Mouse (Mus musculus): Measurements from ENCODE around the gene Pakap. TPM values are rescaled to one million over a fixed set of nuclear protein-coding genes. Genes with fewer than 3 reads are reported as not detected.

Pakap gene
- polyA plus RNA-seq, 1 experiment from 2014 or later, result 25.3 TPM

DNA sequence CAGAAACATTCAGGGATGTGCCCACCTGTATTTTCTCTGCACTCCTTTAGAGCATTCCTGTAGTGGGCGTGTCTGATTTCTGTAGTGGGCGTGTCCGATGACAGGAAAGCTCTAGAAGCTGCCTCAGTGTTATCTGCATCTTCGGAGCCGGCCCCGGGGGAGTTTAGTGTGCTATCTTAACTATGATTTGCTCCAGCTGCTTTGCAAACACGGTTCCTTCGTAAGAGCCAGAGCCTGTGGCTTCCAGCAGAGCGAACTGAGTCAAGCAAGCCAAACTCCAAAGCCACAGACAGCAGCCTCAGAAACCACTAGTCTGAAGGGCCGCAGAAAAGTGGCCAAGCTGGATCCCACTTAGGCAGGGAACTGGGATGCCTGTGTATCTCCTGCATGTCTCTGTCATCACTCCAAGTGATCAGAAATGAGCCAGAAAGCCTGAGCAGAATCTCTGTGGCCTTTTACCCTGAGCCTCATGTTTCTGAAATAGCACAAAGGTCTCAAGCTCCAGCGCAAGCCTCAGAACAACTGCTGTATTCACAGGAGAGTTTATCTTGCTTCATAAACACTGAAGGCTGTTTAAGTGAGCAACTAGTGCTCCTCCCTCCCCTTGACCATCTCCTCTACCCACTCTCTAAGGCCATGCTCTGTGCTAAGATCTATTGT lies 205.0 kb downstream of the Pakap start:
- WGBS, result 56% methylated on average over 11 of the region's 11 CpGs
- H3K27me3 ChIP-seq (ENCODE audit: insufficient read depth, poor library complexity, severe bottlenecking), result no peaks in the 10 kb centered on the region
- no peaks in the 10 kb centered on the region for H3K9me3 ChIP-seq

DNA sequence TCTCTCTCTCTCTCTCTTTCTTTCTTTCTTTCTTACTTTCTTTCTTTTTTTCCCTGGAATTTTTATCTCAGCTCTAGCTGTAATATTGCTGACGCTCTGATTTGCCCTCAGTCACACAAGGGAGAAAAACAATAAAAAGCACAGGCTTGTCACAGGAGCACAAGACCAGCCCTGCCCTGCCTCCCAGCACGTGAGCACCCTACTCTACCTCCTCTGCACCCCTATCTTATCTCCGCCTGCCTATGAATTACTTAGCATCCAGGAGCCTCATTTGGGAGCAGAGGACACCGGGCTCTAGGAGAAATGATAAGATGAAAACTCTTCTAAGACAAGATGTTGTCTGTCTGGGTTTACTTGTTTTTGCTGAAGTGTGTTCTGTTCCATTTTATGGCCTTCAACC lies 206.5 kb downstream of the Pakap start:
- Histone ChIP-seq H3K4me3 (no peak overlapping the region), H3K27ac (no peak overlapping the region), H3K4me1 (replicated peaks) (peaks cover 17% of the 10 kb centered on the region; the same call in 1 of the 2 replicates), H3K36me3 (no peaks in the 10 kb centered on the region), H3K27me3 (ENCODE audit: insufficient read depth, poor library complexity, severe bottlenecking) (no peaks in the 10 kb centered on the region), H3K9me3 (no peaks in the 10 kb centered on the region)
- 74% methylated on average over 4 of the region's 4 CpGs for WGBS
- DNase-seq (ENCODE audit: low spot score), result no peak

More for the DNA sequence above, 205.0 kb downstream of the Pakap start:
- H3K36me3 ChIP-seq, result no peaks in the 10 kb centered on the region
- H3K27ac ChIP-seq, result no peak overlapping the region
- H3K4me1 ChIP-seq (replicated peaks), result peaks cover 25% of the 10 kb centered on the region; the same call in 1 of the 2 replicates
- DNase-seq (ENCODE audit: low spot score), result no peak
- no peak overlapping the region for H3K4me3 ChIP-seq

DNA sequence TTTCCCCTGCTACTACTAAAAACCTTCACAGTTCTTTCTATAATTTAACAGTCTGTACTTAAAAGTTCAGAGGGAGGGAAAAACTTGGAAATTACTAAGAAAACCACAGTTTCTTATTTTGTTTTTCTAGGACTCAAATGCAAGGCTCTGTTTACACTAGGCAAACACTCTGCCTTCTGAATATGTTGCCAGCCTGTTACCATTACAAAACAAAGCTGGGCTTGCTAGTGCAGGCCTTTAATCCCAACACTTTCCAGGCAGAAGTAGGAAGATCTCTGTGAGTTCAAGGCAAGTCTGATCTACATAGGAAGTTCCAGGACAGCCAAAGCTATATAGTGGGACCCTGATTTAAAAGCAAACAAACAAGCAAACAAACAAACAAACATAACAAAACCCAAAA lies 207.6 kb downstream of the Pakap start:
- Histone ChIP-seq H3K9me3 (no peaks in the 10 kb centered on the region), H3K27ac (no peak overlapping the region), H3K36me3 (no peaks in the 10 kb centered on the region), H3K27me3 (ENCODE audit: insufficient read depth, poor library complexity, severe bottlenecking) (no peaks in the 10 kb centered on the region), H3K4me3 (no peak overlapping the region), H3K4me1 (replicated peaks) (peaks cover 14% of the 10 kb centered on the region)
- DNase-seq (ENCODE audit: low spot score), result no peak

DNA sequence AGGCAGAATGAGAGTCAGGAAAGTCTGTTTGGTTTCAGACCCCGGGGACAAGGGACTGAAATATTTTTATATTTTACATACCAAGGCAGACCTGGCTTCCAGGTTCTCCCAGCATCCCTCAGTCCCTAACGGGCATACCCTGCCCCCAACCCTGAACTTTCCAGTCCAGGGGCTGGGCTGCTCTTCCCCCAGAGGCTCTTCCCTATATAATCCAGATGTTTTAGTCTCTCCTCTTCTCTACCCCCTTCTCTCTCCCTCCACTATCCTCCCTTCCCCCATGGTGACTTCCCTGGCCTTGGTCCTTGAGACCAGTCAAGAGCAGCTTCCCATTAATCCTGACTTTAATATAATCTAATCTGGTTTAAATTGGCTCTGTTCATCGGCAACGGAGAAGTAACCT lies 212.4 kb downstream of the Pakap start:
- Histone ChIP-seq H3K27me3 (ENCODE audit: insufficient read depth, poor library complexity, severe bottlenecking) (peaks cover 18% of the 10 kb centered on the region), H3K27ac (peak overlapping the region; percentile 79), H3K36me3 (no peaks in the 10 kb centered on the region), H3K9me3 (no peaks in the 10 kb centered on the region), H3K4me3 (0 out of 2 replicates have a peak overlapping the region, but pooled peaks have one; percentile 34), H3K4me1 (replicated peaks) (peaks cover 42% of the 10 kb centered on the region)
- 21% methylated on average over 4 of the region's 4 CpGs for WGBS
- DNase-seq (ENCODE audit: low spot score), result no peak

DNA sequence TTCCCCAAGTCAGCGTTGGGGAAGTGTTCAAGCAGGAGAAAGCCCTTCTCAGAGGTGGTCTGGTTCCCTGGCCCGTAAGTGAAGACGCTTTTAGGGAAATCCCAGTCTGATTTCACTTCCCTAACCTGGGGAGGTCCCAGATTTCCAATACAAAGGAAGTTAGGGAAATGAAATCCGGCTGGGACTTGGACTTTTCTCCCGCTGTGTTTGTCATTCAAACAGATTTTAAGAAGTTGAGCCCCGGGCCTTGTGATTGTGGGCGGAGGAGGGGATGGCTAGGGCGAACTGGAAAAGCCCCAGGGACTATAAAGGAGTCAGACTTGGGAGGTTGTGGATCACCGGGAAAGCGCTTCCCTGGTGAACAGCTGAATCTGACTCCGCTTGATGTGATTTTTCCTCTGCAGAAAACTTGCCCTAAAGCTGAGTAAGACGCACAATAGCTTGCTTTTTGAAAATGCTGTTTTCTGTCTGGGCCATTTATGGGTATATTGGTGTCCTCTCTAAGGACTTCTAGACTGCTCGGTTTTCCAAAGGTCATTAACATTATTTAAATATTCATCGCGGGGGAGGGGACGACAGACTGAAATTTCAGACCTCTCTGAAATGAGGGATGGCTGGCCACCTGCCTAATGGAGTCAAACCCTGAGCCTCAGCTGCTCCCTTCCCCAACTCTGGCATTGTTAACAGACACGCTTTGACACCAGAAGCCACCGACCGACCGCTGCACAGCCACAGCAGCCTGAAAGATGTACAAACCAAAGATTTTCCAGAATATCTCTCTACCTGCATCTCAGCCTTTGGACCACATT lies 213.1 kb downstream of the Pakap start:
- peaks cover 18% of the 10 kb centered on the region for H3K27me3 ChIP-seq (ENCODE audit: insufficient read depth, poor library complexity, severe bottlenecking)
- H3K27ac ChIP-seq, result peak overlapping the region; percentile 79
- WGBS, result 2% methylated on average over 20 of the region's 20 CpGs
- H3K4me1 ChIP-seq (replicated peaks), result peaks cover 42% of the 10 kb centered on the region
- no peaks in the 10 kb centered on the region for H3K36me3 ChIP-seq
- no peaks in the 10 kb centered on the region for H3K9me3 ChIP-seq
- DNase-seq (ENCODE audit: low spot score), result peak; percentile 67
- peak overlapping the region; percentile 34 for H3K4me3 ChIP-seq

DNA sequence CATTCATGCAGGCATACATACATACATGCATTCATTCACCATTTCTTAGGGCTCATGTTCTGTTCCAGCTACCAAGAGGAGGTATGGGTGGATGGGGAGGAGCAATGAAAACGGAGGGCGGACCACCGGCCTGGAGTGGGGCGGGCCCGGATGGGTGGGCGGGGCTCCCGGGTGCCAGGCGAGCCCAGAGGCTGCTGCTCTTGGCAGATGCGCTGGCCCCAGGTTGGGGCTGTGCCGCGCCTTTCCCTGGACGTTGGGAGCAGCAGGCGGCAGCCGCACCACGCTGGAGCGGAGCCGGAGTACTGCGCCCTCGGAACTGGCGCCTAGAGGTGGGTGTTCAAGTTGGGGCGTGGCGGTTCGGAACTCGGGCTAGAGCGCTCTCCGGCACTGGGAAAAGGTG lies 214.0 kb downstream of the Pakap start:
- Histone ChIP-seq H3K27me3 (ENCODE audit: insufficient read depth, poor library complexity, severe bottlenecking) (peaks cover 18% of the 10 kb centered on the region), H3K9me3 (no peaks in the 10 kb centered on the region), H3K36me3 (no peaks in the 10 kb centered on the region), H3K4me3 (peak overlapping the region; percentile 60), H3K27ac (peak overlapping the region; percentile 86), H3K4me1 (replicated peaks) (peaks cover 42% of the 10 kb centered on the region)
- 0% methylated on average over 26 of the region's 26 CpGs for WGBS
- DNase-seq (ENCODE audit: low spot score), result peak; percentile 84

DNA sequence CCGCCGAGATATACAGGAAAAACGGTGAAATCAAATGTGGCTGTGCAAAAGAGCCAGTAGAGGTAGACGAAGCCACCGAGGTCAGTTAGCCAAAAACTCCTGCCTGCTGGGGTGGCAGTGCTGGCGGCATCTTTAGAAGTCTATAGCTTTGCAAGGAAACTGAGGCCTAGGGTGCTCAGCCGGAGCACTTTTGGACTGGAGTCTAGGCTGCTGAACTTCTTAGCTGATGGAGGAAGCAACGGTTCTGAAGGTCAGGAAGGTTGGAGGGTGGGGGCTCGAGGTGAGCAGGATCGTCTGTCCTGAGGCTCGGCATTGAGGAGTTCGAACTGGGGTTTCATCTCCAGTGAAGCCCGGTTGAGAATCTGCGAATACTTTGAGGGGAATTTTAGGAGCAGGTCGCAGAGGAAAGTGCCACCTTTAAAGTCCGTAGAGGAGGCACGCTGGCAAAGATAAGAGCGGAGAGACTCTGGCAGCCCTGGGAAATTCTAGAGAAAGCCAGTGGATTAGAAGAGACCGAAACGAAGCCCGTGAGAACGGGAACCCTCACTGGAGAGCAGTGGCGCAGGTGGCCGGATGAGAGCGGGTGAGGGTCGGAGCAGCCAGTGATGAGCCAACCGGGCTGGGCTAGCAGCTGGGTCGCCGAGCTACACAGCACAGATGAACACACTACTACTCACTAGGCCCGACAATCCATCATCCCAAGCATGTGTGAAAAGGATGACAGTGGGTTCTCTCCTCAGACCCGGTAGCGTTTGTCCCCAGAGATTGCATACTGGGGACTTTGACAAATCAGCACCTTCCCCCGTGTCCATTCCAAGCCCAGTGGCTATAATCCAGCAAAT lies 214.8 kb downstream of the Pakap start:
- DNase-seq (ENCODE audit: low spot score), result peak; percentile 61
- peaks cover 18% of the 10 kb centered on the region for H3K27me3 ChIP-seq (ENCODE audit: insufficient read depth, poor library complexity, severe bottlenecking)
- WGBS, result 1% methylated on average over 33 of the region's 33 CpGs
- H3K4me3 ChIP-seq, result peak overlapping the region; percentile 60
- no peaks in the 10 kb centered on the region for H3K9me3 ChIP-seq
- no peaks in the 10 kb centered on the region for H3K36me3 ChIP-seq
- H3K27ac ChIP-seq, result peak overlapping the region; percentile 86
- peaks cover 45% of the 10 kb centered on the region for H3K4me1 ChIP-seq (replicated peaks)

DNA sequence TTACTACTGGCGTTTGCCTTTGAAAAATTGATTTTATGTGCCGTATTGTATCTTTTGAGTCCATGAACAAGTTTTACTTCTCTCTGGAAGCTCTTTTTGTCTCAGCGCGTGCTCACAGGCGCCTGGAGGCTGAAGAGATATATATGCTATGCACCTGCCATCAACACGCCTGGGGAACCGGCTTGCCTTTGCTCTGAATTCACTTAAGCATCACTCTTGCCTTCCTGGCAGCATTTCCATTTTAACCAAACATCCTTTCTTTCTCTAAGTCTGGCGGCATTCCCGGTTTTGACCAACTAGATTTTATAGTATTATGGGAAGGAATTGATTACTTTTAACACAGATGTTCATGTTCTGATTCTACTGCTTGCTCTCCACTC lies 215.4 kb downstream of the Pakap start:
- WGBS, result 46% methylated on average over 9 of the region's 9 CpGs
- H3K36me3 ChIP-seq, result no peaks in the 10 kb centered on the region
- no peaks in the 10 kb centered on the region for H3K9me3 ChIP-seq
- DNase-seq (ENCODE audit: low spot score), result no peak
- H3K4me1 ChIP-seq (replicated peaks), result peaks cover 45% of the 10 kb centered on the region
- peaks cover 18% of the 10 kb centered on the region for H3K27me3 ChIP-seq (ENCODE audit: insufficient read depth, poor library complexity, severe bottlenecking)
- H3K27ac ChIP-seq, result peak overlapping the region; percentile 86
- peak overlapping the region; percentile 60 for H3K4me3 ChIP-seq

DNA sequence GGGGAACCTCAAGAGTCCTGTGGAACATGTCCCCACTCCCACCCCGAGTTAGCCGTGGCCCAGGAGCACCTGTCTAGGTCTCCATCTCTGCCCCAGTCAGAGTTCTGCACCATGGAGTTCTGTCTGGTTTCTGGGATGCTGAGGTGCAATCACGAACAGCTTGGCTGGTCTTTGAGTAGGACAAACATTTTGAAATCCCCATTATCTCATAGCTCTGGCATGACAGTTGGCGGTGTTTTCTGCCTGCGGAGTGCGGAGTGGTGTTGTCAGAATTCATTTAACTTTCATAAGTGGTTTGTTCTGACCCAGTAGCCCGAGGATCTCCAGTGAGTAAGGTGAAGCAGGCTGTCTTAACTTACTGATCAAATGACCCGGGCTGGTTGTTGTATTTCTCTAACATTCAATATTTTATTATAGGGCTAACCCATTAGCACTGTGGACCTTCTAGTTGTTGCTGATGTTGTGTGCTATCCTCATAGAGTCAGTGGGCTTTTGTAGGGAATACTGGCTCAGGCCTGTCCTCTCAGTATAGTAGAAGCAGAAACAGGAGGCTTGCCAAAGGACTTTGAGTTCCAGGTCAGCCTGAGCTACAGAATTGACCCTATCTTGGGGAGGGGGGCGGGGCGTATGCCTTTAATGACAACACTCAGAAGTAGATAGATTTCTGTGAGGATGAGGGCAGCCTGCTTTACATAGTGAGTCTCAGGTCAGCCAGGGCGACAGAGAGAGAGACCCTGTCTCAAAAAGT lies 216.0 kb downstream of the Pakap start:
- peak; percentile 3 for DNase-seq (ENCODE audit: low spot score)
- 79% methylated on average over 11 of the region's 11 CpGs for WGBS
- peaks cover 51% of the 10 kb centered on the region for H3K4me1 ChIP-seq (replicated peaks)
- H3K27me3 ChIP-seq (ENCODE audit: insufficient read depth, poor library complexity, severe bottlenecking), result peaks cover 18% of the 10 kb centered on the region
- no peaks in the 10 kb centered on the region for H3K9me3 ChIP-seq
- no peaks in the 10 kb centered on the region for H3K36me3 ChIP-seq
- peak overlapping the region; percentile 60 for H3K4me3 ChIP-seq
- peak overlapping the region; percentile 86 for H3K27ac ChIP-seq

DNA sequence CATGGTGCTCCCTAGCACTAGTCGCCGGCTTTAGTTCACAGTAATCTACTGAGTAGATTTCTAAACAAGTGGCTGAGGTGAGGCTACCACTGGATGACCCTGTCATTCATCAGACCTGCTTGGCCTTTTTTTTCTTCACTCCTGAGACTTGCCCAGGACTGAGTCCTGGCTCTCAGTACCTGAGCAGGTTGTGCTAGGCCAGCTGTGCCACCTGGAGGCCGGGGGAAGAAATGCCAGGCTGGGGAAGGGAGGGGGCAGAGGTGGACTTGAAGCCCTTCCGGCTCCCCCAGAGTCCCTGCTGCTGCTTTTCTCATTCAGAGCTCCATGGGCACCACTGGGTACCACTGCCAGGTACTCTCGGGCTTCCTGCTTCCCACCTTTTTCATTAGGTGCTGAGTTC lies 220.7 kb downstream of the Pakap start:
- peaks cover 42% of the 10 kb centered on the region for H3K4me1 ChIP-seq (replicated peaks)
- 48% methylated on average over 5 of the region's 5 CpGs for WGBS
- H3K36me3 ChIP-seq, result no peaks in the 10 kb centered on the region
- peaks cover 7% of the 10 kb centered on the region for H3K27me3 ChIP-seq (ENCODE audit: insufficient read depth, poor library complexity, severe bottlenecking)
- H3K4me3 ChIP-seq, result no peak overlapping the region
- H3K27ac ChIP-seq, result peak overlapping the region; percentile 66
- no peaks in the 10 kb centered on the region for H3K9me3 ChIP-seq
- DNase-seq (ENCODE audit: low spot score), result no peak

DNA sequence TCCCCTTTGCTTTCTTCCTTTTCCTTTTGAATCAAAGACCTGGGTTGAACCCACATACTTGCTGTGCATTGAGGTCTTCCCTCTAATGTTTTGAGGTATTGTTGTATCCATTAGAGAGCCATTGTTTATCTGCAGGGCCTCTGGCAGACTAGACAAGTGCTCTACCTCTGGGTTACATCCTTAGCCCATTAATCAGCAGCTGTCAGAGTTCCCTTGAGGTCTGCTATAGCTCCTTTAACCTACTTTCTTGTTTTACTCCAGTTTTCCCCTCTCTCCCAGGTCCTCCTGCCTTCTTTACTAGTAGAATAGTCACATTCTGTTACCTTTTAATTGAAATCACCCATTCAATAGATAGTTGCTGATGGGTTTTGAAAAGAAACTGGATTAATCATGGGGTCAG lies 221.1 kb downstream of the Pakap start:
- no peak for DNase-seq (ENCODE audit: low spot score)
- Histone ChIP-seq H3K4me3 (no peak overlapping the region), H3K27me3 (ENCODE audit: insufficient read depth, poor library complexity, severe bottlenecking) (peaks cover 2% of the 10 kb centered on the region; the same call in 1 of the 2 replicates), H3K27ac (peak overlapping the region; percentile 66; the same call in 1 of the 2 replicates), H3K9me3 (no peaks in the 10 kb centered on the region), H3K36me3 (no peaks in the 10 kb centered on the region), H3K4me1 (replicated peaks) (peaks cover 42% of the 10 kb centered on the region)

DNA sequence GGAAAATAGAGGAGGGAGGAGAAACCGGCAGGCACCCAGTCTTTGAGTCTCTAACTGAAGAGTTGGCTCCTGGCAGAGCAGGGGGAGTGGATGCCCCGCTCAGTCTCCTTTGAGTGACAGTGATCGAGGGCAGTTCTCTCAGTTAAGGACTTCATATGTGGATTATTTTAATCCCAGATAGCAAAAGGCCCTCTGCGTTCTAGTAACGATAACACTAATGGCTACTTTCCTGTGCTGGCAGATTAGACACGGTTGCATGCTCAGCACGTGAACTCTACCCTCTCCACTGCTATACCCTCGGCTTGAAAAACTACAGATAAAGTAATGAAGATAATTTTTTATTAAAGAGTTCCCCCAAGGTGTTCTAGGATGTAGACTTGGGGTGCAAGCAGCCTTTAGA lies 226.0 kb downstream of the Pakap start:
- 67% methylated on average over 8 of the region's 8 CpGs for WGBS
- H3K4me1 ChIP-seq (replicated peaks), result peaks cover 50% of the 10 kb centered on the region
- DNase-seq (ENCODE audit: low spot score), result no peak
- H3K27me3 ChIP-seq (ENCODE audit: insufficient read depth, poor library complexity, severe bottlenecking), result no peaks in the 10 kb centered on the region
- H3K27ac ChIP-seq, result peak overlapping the region; percentile 47; the same call in 1 of the 2 replicates
- no peaks in the 10 kb centered on the region for H3K36me3 ChIP-seq
- H3K4me3 ChIP-seq, result no peak overlapping the region
- no peaks in the 10 kb centered on the region for H3K9me3 ChIP-seq
